Mouse (Mus musculus): ENCODE data around the gene Eif4a1.

GRCm38 (mm10) chr11:69692196-69692811 is 20.1 kb upstream of the Eif4a1 start:
- no peak for TF ChIP-seq CTCF (IDR thresholded peaks at IDR 0.05; ENCODE audit: borderline replicate concordance, insufficient read depth, low read length)
- TF ChIP-seq POLR2A (IDR thresholded peaks at IDR 0.05; ENCODE audit: low read depth, low read length), result no peak

Measured in embryonic fibroblast, embryonic 13.5 days (primary cell).